Mouse (Mus musculus) heart, adult 10 weeks (tissue): ENCODE measurements around the gene Galnt3. TPM values are rescaled to one million over a fixed set of nuclear protein-coding genes. Genes with fewer than 3 reads are reported as not detected.

ENCODE experiments used
- polyA plus RNA-seq: library from polyadenylated mRNA; stranded (reverse); fragments of 350-450 nt; fragmentation: Illumina TruSeq; extraction: RNeasy Lipid Tissue Mini Kit (QIAGEN cat#74804); gene quantifications from one replicate; pipeline ENCODE4 v1.2.3, GENCODE M21; 2014; ENCODE audit warnings: low read depth, low replicate concordance

Galnt3 gene
- not detected for polyA plus RNA-seq

DNA sequence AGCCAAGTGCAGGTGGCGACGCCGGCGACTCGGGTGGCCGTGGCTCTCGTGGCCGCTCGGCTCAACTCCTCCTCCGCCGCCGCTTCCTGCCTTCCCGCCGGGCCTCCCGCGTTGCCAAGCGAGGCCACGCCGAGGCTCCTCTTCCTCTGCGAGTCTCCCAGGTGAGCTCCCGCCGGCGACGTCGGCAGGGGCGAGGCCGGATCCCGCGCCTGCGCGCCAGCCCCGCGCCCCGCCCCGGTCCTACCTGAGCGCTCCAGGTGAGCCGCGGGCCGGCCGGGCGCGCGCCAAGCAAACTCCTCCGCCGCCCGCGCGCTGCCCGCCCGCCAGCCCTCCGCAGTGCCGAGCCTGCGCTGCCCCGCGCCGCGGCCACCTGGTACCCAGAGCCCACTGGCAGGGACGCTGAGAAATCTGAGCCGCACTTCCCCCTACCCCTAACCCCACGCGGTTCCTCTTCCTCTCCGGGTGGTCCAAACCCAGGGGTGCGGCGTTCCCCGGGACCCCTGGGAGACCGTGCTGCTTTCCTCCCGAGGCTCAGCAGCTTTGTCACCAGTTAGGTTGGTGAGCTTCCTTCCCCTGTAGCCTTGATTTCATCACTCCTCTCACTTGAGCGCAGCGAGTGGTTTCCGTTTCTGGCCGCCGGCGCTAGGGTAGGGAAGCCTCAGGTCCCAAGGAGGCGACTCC is at the start of gene Galnt3:
TSS of gene Galnt3 (minus strand) at position 404 of the 681 bp plus-strand sequence.

Other genes with a start within 250 kb of the Galnt3 start
- 6.0 TPM for gene Ttc21b, start 131.6 kb upstream of the Galnt3 start, polyA plus RNA-seq